Mouse (Mus musculus) left cerebral cortex, adult 18-20 months (tissue): Measurements from ENCODE around the gene Vgf. TPM values are rescaled to one million over a fixed set of nuclear protein-coding genes. Genes with fewer than 3 reads are reported as not detected.

Experiments
- DNase-seq, 2 experiments: peaks; one replicate each; pipeline ENCODE4 v3.0.0; 2021 to 2022; ENCODE audit warnings: low spot score in 2 of 2, mixed read lengths in 1 of 2
- total RNA-seq, 2 experiments: library from RNA; stranded (reverse); gene quantifications; 2 replicates each; pipeline ENCODE4 v1.2.3; 2021

Vgf gene
- total RNA-seq, 2 experiments from 2014 or later = 390 to 400 TPM

GRCm38 (mm10) chr5:137029643-137030415 lies 3.6 kb downstream of the Vgf start:
- DNase-seq = peak; percentile 95 to 96

GRCm38 (mm10) chr5:137030416-137030810 lies 4.2 kb downstream of the Vgf start:
- DNase-seq = peak; percentile 55 to 64

DNA sequence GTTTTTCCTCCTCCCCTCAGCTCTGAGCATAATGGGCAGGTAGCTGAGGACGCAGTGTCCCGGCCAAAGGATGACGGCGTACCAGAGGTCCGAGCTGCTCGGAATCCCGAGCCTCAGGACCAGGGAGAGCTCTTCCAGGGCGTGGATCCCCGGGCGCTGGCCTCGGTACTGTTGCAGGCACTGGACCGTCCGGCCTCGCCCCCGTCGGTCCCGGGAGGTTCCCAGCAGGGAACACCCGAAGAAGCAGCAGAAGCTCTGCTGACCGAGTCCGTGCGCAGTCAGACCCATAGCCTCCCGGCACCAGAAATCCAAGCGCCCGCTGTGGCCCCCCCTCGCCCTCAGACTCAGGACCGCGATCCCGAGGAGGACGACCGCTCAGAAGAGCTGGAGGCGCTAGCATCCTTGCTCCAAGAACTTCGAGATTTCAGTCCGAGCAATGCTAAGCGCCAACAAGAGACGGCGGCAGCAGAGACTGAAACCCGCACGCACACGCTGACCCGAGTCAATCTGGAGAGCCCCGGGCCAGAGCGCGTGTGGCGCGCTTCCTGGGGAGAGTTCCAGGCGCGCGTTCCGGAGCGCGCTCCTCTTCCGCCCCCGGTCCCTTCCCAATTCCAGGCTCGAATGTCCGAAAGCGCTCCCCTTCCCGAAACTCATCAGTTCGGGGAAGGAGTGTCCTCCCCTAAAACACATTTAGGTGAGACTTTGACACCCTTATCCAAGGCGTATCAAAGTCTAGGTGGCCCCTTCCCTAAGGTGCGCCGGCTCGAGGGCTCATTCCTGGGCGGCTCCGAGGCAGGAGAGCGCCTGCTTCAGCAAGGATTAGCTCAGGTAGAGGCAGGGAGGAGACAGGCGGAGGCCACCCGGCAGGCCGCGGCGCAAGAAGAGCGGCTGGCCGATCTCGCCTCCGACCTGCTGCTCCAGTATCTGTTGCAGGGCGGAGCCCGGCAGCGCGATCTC lies 5.2 kb downstream of the Vgf start:
- peak; percentile 31 to 47 for DNase-seq

DNA sequence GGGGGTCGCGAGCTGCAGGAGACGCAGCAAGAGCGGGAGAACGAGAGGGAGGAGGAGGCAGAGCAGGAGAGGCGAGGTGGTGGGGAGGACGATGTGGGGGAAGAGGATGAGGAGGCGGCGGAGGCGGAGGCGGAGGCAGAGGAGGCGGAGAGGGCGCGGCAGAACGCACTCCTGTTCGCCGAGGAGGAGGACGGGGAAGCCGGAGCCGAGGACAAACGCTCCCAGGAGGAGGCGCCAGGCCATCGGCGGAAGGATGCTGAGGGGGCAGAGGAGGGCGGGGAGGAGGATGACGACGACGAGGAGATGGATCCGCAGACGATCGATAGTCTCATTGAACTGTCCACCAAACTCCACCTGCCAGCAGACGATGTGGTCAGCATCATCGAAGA lies 5.8 kb downstream of the Vgf start:
- DNase-seq = peak; percentile 58 to 76

DNA sequence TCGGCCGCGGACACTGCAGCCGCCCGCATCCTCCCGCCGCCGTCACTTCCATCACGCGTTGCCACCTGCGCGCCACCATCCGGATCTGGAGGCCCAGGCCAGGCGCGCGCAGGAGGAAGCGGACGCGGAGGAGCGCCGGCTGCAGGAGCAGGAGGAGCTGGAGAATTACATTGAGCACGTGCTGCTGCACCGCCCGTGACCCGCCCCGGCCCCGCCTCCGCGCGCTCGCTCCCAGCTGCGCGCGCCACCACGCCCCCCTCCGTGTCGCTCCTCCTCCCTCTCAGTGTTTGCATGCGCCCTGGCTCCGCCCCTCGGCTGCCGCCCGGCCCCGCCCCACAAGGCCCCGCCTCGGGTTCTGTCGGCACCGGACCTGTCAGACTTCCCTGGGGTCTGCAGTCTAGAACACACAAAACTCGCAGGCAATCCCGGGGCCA lies 6.5 kb downstream of the Vgf start:
- peak; percentile 79 to 90 for DNase-seq

DNA sequence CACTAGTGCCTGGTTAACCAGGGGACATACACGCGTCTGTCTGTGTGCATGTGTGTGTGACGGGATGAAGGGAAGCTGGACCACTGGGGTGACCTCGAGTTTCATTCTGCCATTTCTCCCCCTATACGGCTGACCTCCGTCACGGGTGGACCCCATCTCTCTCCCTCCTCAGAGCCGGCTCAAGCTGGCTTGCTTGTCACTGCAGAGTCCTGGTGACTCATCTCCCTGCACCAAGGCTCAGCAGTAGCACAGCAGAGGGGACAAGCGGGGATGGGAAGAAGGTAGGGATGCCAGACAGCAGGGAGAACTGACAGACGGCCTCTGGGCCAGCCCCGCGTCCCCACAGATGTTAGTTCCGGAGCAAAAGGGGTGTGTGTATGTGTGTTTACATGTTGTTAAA lies 10.0 kb downstream of the Vgf start:
- peak; percentile 47 to 55 for DNase-seq

DNA sequence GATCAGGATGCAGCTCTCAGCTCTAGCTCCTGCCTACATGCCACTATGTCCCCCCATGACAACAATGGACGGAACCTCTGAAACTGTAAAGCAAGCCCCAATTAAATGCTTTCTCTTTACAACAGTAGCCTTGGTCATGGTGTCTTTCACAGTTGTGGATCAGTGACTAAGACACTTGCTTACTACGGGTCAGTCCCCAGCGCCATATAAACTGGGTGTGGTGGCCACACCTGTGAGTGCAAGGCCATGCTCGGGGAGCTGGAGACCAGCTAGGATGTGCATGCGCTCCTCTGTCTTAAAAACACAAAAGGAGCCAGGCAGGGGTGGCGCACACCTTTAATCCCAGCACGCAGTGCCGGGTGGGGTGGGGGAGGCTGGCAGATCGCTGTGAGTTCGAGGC lies 13.3 kb downstream of the Vgf start:
- no peak for DNase-seq

GRCm38 (mm10) chr5:137041442-137041841 lies 15.2 kb downstream of the Vgf start:
- no peak for DNase-seq

DNA sequence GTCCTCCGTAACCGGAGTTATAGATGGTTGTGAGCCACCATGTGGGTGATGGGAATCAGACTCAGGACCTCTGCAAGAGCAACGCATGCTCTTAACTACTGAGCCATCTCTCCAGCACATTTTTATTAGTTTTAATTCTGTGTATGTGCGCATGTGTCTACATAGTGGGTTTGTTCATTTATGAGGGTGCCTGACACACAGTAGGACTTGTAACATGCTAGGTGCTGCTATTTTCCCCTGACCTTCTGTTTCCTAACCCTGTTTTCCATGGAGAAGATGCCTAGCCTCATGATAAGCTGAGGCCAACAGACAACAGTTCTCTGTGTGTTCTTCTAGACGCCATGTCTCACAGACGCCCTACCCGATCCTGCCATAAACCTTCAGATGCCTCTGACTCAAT lies 17.8 kb downstream of the Vgf start:
- DNase-seq = no peak

DNA sequence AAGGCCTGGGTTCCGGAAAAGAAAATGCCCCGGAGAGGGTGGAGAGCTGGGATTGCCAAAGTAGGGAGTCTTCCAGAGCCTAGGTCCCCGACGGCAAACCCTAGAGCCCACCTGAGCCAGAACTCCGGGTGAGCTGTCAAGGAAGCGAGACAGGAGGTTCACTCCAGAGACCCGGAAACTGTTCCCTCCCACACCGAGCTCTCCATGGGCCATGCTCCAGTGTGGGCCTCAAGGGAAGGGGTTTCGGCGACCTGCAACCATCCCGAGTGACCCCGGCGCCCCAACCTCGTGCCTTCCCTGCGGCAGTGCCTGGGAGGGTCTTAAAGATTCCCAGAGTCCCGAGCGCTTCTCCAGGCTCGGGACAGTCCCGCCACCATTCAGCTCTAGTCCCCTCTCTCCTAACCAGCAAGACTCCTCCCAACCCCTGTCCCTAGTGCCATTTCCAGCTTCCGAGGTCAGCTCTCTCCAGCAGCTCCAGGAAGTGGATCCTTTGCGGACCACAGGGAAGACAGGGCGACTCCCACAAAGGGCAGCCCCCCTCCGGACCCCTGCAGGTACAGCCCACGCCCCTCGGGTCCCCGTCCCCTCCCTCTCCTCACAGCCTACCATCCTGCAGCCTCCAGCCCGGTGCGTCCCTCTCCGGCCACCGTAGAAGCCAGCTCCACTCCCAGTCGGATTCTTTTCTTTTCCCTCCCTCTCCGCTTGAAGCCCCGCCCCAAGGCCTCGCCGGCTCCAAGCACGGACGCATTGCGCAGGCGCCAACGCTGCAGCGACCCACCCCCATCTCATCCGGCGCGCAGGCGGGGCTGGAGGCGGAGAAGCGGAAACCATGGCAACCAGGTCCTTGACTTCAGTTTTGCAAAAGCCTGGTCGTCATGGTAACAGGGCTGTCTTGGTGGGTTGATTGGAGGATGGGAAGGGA lies 19.5 kb downstream of the Vgf start, which contains the start of gene Ap1s1:
Ap1s1 (minus strand) TSS at position 734 of the 922 bp plus-strand sequence.
- DNase-seq = peak; percentile 99

DNA sequence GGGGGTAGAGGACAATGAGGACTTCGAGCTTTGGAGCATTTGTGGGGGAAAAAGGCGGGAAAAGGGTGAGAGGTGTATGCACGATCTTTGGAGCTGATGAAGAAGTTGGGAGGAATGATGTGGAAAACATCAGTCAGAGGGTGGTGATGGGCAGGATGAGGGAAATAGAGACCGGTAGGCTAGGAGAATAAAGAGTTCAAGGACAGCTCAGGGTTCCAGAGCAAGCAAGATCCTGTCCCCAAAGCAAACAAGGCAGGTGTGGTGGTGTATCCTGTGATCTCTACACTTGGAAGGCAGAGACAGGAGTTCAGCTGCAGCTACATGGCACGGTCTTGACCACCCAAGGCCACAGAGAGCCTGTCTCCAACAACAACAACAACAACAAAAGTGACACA lies 20.1 kb downstream of the Vgf start:
- DNase-seq = no peak

GRCm38 (mm10) chr5:137046991-137047390 lies 20.8 kb downstream of the Vgf start:
- no peak for DNase-seq

DNA sequence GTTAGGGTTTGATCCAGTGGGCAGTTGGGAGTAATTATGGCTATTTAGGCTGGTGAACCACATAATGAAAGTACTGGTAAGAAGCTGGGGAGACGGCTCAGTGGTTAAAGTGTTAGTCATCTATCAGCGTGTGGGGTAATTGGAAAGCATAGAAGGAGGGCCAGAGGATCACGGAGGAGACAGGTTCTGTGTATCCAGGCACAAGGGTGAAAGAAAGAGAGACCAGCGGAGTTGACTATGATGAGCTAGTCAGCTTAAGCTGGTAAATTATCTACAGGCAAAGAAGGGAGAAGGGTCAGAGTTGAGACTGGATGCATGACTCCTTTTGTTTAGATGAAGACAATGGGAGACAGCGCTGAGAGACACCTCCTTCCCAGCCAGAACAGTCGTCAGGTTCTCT lies 24.9 kb downstream of the Vgf start:
- DNase-seq = no peak

DNA sequence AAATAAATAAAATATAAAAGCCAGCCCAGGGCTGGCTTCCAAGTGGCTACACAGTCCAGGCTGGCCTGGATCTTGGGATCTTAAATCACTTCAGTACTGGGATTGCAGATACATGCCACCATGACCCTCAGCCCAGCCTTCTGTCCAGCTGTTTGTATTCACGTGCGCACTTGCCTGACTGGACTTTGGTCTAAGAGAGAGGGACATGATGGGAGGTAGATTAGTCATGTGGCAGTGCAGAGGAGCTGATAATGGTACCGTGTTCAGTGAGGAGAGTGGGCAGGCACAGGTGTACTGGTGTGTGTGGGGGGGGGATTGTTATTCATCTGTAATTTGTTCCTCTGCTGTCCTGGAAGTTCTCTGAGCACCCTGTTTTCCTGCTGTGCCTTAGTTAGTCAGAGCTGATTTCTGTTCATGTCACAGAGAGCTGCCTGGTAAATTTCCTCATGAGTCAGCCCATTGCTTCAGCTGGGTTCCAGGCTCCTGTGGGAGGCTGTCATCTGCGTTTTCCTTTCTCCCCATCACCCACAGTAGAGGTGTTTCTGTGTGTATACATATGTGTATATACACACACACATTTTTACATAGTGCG lies 25.8 kb downstream of the Vgf start:
- DNase-seq = peak in 1 of 2 experiments; percentile 48

GRCm38 (mm10) chr5:137054299-137054698 lies 28.1 kb downstream of the Vgf start:
- DNase-seq = no peak

- DNase-seq = no peak
These were observed 28.7 kb downstream of the Vgf start for GRCm38 (mm10) chr5:137054873-137055272.

DNA sequence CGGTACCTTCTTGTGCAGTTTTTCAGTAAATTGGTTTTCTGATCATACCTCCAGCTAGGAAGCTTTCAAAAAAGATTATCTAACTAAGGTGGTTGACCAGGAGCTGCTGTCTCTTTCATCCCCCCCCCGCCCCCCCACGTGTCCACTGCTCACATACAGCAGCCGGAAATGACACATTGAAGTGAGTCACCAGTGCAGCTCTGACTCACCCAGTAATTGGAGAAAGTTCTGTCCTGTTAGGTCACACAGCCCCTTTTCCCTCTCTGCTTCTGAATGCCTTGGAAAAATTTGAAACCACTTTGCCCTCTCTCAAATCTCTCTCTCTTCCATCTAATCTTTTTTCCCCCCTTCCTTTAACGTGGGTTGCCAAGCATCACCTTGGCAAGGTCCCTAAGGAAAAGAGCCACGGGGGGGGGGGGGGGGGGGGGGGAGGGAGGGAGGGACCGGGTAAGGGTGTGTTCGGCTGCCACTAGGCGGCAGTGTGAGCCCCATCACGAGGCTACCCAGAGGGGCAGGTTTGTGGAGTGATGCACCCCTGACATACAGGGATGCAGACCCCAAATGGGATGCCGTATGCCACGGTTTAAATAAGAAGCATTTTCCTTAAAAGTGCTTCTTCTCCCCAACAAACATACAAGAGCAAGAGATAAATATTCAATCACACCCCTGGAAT lies 35.8 kb downstream of the Vgf start:
- DNase-seq = peak; percentile 57 to 69

- DNase-seq = no peak
These were observed 36.4 kb downstream of the Vgf start for GRCm38 (mm10) chr5:137062601-137063000.

GRCm38 (mm10) chr5:137065454-137065853 lies 39.3 kb downstream of the Vgf start:
- no peak for DNase-seq

- no peak for DNase-seq
These were observed 39.7 kb downstream of the Vgf start for GRCm38 (mm10) chr5:137065923-137066322.
